Mouse (Mus musculus): ENCODE measurements around the gene Foxp1. TPM values are rescaled to one million over a fixed set of nuclear protein-coding genes. Genes with fewer than 3 reads are reported as not detected.

Foxp1 gene
- total and polyA plus RNA-seq, 3 experiments: 16.1 to 42.0 TPM; not detected in 1

GRCm38 (mm10) chr6:99096105-99096775, 426.3 kb downstream of the Foxp1 start:
- peak overlapping the region; percentile 57 to 69 for H3K4me3 ChIP-seq (ENCODE audit: control insufficient read depth in 1 of 2, insufficient read depth in 1 of 2, low read depth in 2 of 2, low read length in 2 of 2)
- DNase-seq (ENCODE audit: low read depth, low spot score): peak; percentile 87

GRCm38 (mm10) chr6:99095185-99096104, 427.1 kb downstream of the Foxp1 start:
- H3K9ac ChIP-seq (ENCODE audit: control insufficient read depth, low read depth, low read length, poor library complexity, severe bottlenecking): peak overlapping the region; percentile 82
- H3K27ac ChIP-seq (ENCODE audit: control insufficient read depth, low read depth, low read length): peak overlapping the region; percentile 91
- peak; percentile 89 for DNase-seq (ENCODE audit: low read depth, low spot score)
- TF ChIP-seq ZMIZ1 (IDR thresholded peaks at IDR 0.05; ENCODE audit: low read depth, low read length) (no peak; the same call in 1 of the 2 replicates), POLR2A (IDR thresholded peaks at IDR 0.05; ENCODE audit: control insufficient read depth in 1 of 2, insufficient read depth in 1 of 2, low read depth in 1 of 2, low read length in 2 of 2, poor library complexity in 1 of 2) (peak; percentile 42 to 66), SMC3 (IDR thresholded peaks at IDR 0.05; ENCODE audit: low read depth, low read length) (no peak), SIN3A (IDR thresholded peaks at IDR 0.05; ENCODE audit: low read length) (peak; percentile 61), TAL1 (IDR thresholded peaks at IDR 0.05; ENCODE audit: low read length) (no peak), MYB (IDR thresholded peaks at IDR 0.05; ENCODE audit: low read depth, low read length) (no peak), KAT2A (conservative IDR thresholded peaks at IDR 0.05; ENCODE audit: low read depth, low read length) (0 out of 2 replicates have a peak, but pooled peaks have one; percentile 29), ZC3H11A (IDR thresholded peaks at IDR 0.05; ENCODE audit: low read depth, low read length) (no peak), CHD2 (IDR thresholded peaks at IDR 0.05; ENCODE audit: low read length) (no peak), USF1 (IDR thresholded peaks at IDR 0.05; ENCODE audit: low read depth, low read length) (no peak), MAZ (IDR thresholded peaks at IDR 0.05; ENCODE audit: low read depth, low read length) (no peak), MEF2A (IDR thresholded peaks at IDR 0.05; ENCODE audit: extremely low read depth, insufficient replicate concordance, low read depth, low read length, poor library complexity, severe bottlenecking) (no peak), BHLHE40 (IDR thresholded peaks at IDR 0.05; ENCODE audit: borderline replicate concordance, low read depth, low read length) (peak; percentile 7; the same call in 1 of the 2 replicates), USF2 (IDR thresholded peaks at IDR 0.05; ENCODE audit: borderline replicate concordance in 1 of 2, insufficient read depth in 1 of 2, low read depth in 1 of 2, low read length in 2 of 2) (no peak), TBP (IDR thresholded peaks at IDR 0.05; ENCODE audit: low read depth, low read length) (peak; percentile 80), MYC (IDR thresholded peaks at IDR 0.05; ENCODE audit: low read depth, low read length) (no peak; the same call in 1 of the 2 replicates), MAX (IDR thresholded peaks at IDR 0.05; ENCODE audit: low read length) (no peak; the same call in 1 of the 2 replicates), NRF1 (IDR thresholded peaks at IDR 0.05; ENCODE audit: insufficient read depth, low read depth, low read length, poor library complexity, severe bottlenecking) (no peak), UBTF (IDR thresholded peaks at IDR 0.05; ENCODE audit: borderline replicate concordance, insufficient read depth, low read depth, low read length) (no peak), CTCF (IDR thresholded peaks at IDR 0.05 in 2 of 3, conservative IDR thresholded peaks at IDR 0.05 in 1 of 3; ENCODE audit: control insufficient read depth in 1 of 3, insufficient read depth in 1 of 3, low read depth in 2 of 3, low read length in 3 of 3, poor library complexity in 1 of 3, severe bottlenecking in 1 of 3) (no peak), JUND (IDR thresholded peaks at IDR 0.05; ENCODE audit: low read depth, low read length) (peak; percentile 7; the same call in 1 of the 2 replicates), MXI1 (IDR thresholded peaks at IDR 0.05; ENCODE audit: low read depth, low read length) (peak; percentile 81), RAD21 (IDR thresholded peaks at IDR 0.05; ENCODE audit: low read depth, low read length) (no peak)

More at GRCm38 (mm10) chr6:99096105-99096775, 426.3 kb downstream of the Foxp1 start:
- no peaks in the 10 kb centered on the region for H3K27me3 ChIP-seq (ENCODE audit: control insufficient read depth in 1 of 2, insufficient read depth in 2 of 2, low read length in 2 of 2)
- H3K79me2 ChIP-seq (ENCODE audit: control insufficient read depth, insufficient read depth, low read length, poor library complexity): peaks cover 3% of the 10 kb centered on the region
- H3K4me1 ChIP-seq (ENCODE audit: control insufficient read depth in 1 of 2, insufficient read depth in 2 of 2, low read length in 2 of 2): peaks cover 0 to 12% of the 10 kb centered on the region in 2 experiments; a peak in 2 of 4 replicates
- TF ChIP-seq MXI1 (IDR thresholded peaks at IDR 0.05; ENCODE audit: low read depth, low read length): 0 out of 2 replicates have a peak, but pooled peaks have one; percentile 9
- TF ChIP-seq ELF1 (IDR thresholded peaks at IDR 0.05; ENCODE audit: low read depth, low read length): peak; percentile 84
- peak in 1 of 2 experiments; percentile 61; a peak in 3 of 4 replicates for TF ChIP-seq POLR2A (IDR thresholded peaks at IDR 0.05; ENCODE audit: control insufficient read depth in 1 of 2, insufficient read depth in 1 of 2, low read depth in 1 of 2, low read length in 2 of 2, poor library complexity in 1 of 2)
- peak; percentile 74; the same call in 1 of the 2 replicates for TF ChIP-seq TBP (IDR thresholded peaks at IDR 0.05; ENCODE audit: low read depth, low read length)
- peak; percentile 12; the same call in 1 of the 2 replicates for TF ChIP-seq NELFE (IDR thresholded peaks at IDR 0.05; ENCODE audit: low read depth, low read length)
- no peak; the same call in 1 of the 2 replicates for TF ChIP-seq MAX (IDR thresholded peaks at IDR 0.05; ENCODE audit: low read length)
- TF ChIP-seq BHLHE40 (IDR thresholded peaks at IDR 0.05; ENCODE audit: borderline replicate concordance, low read depth, low read length): no peak
- no peak for TF ChIP-seq EP300 (IDR thresholded peaks at IDR 0.05; ENCODE audit: low read depth in 1 of 2, low read length in 2 of 2)
- TF ChIP-seq ZMIZ1 (IDR thresholded peaks at IDR 0.05; ENCODE audit: low read depth, low read length): peak; percentile 60
- TF ChIP-seq ZC3H11A (IDR thresholded peaks at IDR 0.05; ENCODE audit: low read depth, low read length): no peak
- peaks cover 0 to 13% of the 10 kb centered on the region in 2 experiments; a peak in 2 of 4 replicates for H3K36me3 ChIP-seq (ENCODE audit: control insufficient read depth in 1 of 2, insufficient read depth in 2 of 2, low read length in 2 of 2)
- peak overlapping the region; percentile 91 for H3K27ac ChIP-seq (ENCODE audit: control insufficient read depth, low read depth, low read length)
- peak overlapping the region; percentile 82 for H3K9ac ChIP-seq (ENCODE audit: control insufficient read depth, low read depth, low read length, poor library complexity, severe bottlenecking)
- no peaks in the 10 kb centered on the region for H3K9me3 ChIP-seq (replicated peaks; ENCODE audit: insufficient read depth, low read length)

More at GRCm38 (mm10) chr6:99095185-99096104, 427.1 kb downstream of the Foxp1 start:
- H3K79me2 ChIP-seq (ENCODE audit: control insufficient read depth, insufficient read depth, low read length, poor library complexity): peaks cover 3% of the 10 kb centered on the region
- H3K4me1 ChIP-seq (ENCODE audit: control insufficient read depth in 1 of 2, insufficient read depth in 2 of 2, low read length in 2 of 2): peaks cover 0 to 12% of the 10 kb centered on the region in 2 experiments; a peak in 2 of 4 replicates
- no peaks in the 10 kb centered on the region for H3K9me3 ChIP-seq (replicated peaks; ENCODE audit: insufficient read depth, low read length)
- H3K4me3 ChIP-seq (ENCODE audit: control insufficient read depth in 1 of 2, insufficient read depth in 1 of 2, low read depth in 2 of 2, low read length in 2 of 2): peak overlapping the region; percentile 57 to 69
- H3K27me3 ChIP-seq (ENCODE audit: control insufficient read depth in 1 of 2, insufficient read depth in 2 of 2, low read length in 2 of 2): no peaks in the 10 kb centered on the region
- H3K36me3 ChIP-seq (ENCODE audit: control insufficient read depth in 1 of 2, insufficient read depth in 2 of 2, low read length in 2 of 2): peaks cover 0 to 13% of the 10 kb centered on the region in 2 experiments; a peak in 2 of 4 replicates

All from MEL (cell line).